ENCODE assay signal across 9 mouse cellular contexts in genomic region chr7:142672120-142672519, GRCm38 (mm10). TPM values are rescaled to one million over a fixed set of nuclear protein-coding genes. Genes with fewer than 3 reads are reported as not detected.
DNase-seq lines count a peak whose midpoint lies in the region; ATAC-seq lines count a peak whose summit lies in the region.
"Had no signal": no experiment of that assay in that cellular context is flagged by ENCODE, and none has a peak within 500 bp of the region (broad histone marks: within the 10 kb centered on the region; RNA-seq: fewer than 3 reads in every experiment).

No protein-coding gene starts in this region.

- no peaks in the 10 kb centered on the region for H3K9me3 ChIP-seq in hindbrain, embryonic 15.5 days
- peaks cover 20% of the 10 kb centered on the region for H3K9me3 ChIP-seq in limb, embryonic 10.5 days (replicated peaks)

- no peak overlapping the region for H3K4me2 ChIP-seq in hindbrain, embryonic 15.5 days

- H3K27ac ChIP-seq in hindbrain, embryonic 15.5 days (replicated peaks) = no peak overlapping the region
- H3K27ac ChIP-seq in limb, embryonic 10.5 days = no peak overlapping the region
- H3K27ac ChIP-seq: macrophage had no signal

- peak; percentile 44; the same call in 1 of the 2 replicates for ATAC-seq in hindbrain, embryonic 15.5 days (ENCODE audit: low FRiP score, low read depth)

- no peaks in the 10 kb centered on the region for H3K27me3 ChIP-seq in hindbrain, embryonic 15.5 days
- H3K27me3 ChIP-seq in limb, embryonic 10.5 days (ENCODE audit: low read depth, poor library complexity, severe bottlenecking) = peaks cover 5% of the 10 kb centered on the region; the same call in 1 of the 2 replicates
- no peaks in the 10 kb centered on the region; the same call in 1 of the 2 replicates for H3K27me3 ChIP-seq in splenic B cell, adult 2 months (ENCODE audit: control insufficient read depth, insufficient read depth, low read length, poor library complexity, severe bottlenecking)

- DNase-seq in adrenal gland, postnatal 10 days = peak; percentile 65
- no peak for DNase-seq in adrenal gland, postnatal 25 days
- peak; percentile 54 for DNase-seq in ovary, postnatal 14 days (ENCODE audit: low spot score)
- DNase-seq in ovary, postnatal 10 days (ENCODE audit: low spot score) = no peak
- peak; percentile 76 to 82 for DNase-seq in cerebellum, postnatal 25 days
- DNase-seq in limb, embryonic 10.5 days (ENCODE audit: low spot score) = peak; percentile 59
- peak; percentile 59 for DNase-seq in splenic B cell, adult 2 months (ENCODE audit: low read depth, low spot score)

- 14% methylated on average over 4 of the region's 4 CpGs for WGBS in hindbrain, embryonic 15.5 days
- WGBS in limb, embryonic 10.5 days = 19% methylated on average over 4 of the region's 4 CpGs

- H3K9ac ChIP-seq in hindbrain, embryonic 15.5 days = no peak overlapping the region

- no peaks in the 10 kb centered on the region for H3K36me3 ChIP-seq in hindbrain, embryonic 15.5 days
- peaks cover 29% of the 10 kb centered on the region for H3K36me3 ChIP-seq in limb, embryonic 10.5 days
- H3K36me3 ChIP-seq in splenic B cell, adult 2 months (ENCODE audit: control insufficient read depth, insufficient read depth, low read length, poor library complexity, severe bottlenecking) = no peaks in the 10 kb centered on the region

- H3K4me3 ChIP-seq in hindbrain, embryonic 15.5 days = no peak overlapping the region
- H3K4me3 ChIP-seq in limb, embryonic 10.5 days = no peak overlapping the region

- H3K4me1 ChIP-seq in hindbrain, embryonic 15.5 days (replicated peaks) = no peaks in the 10 kb centered on the region
- H3K4me1 ChIP-seq in limb, embryonic 10.5 days = peaks cover 5% of the 10 kb centered on the region; the same call in 1 of the 2 replicates

RNA-seq across cellular contexts. Expression of gene Gm49394, which starts 2.4 kb away (rescaled TPM):
- total RNA-seq in adrenal gland, postnatal 10 days (2021) = under 1 TPM in 1 of 2 experiments, not detected in 1; 0.09 TPM
- total RNA-seq in adrenal gland, postnatal 25 days (2021) = not detected in 2 replicates
- not detected in 2 replicates for polyA plus RNA-seq in hindbrain, embryonic 15.5 days (2015; fragmentation: Nextera tagmentation; extraction: Ambion mirVana)
- polyA plus RNA-seq in limb, embryonic 10.5 days (2016; fragmentation: Nextera tagmentation; extraction: Ambion mirVana) = 0.09 and 0.11 TPM in 2 replicates
- polyA plus RNA-seq: macrophage had no signal

RNA-seq across cellular contexts. Expression of gene Igf2, which starts 5.5 kb away (rescaled TPM):
- total RNA-seq in adrenal gland, postnatal 10 days (2021) = 1,000 to 10,000 TPM; 1,376 to 1,421 TPM
- total RNA-seq in adrenal gland, postnatal 25 days (2021) = 6.7 and 7.9 TPM in 2 replicates
- 142 and 184 TPM in 2 replicates for polyA plus RNA-seq in hindbrain, embryonic 15.5 days (2015; fragmentation: Nextera tagmentation; extraction: Ambion mirVana)
- 769 and 872 TPM in 2 replicates for polyA plus RNA-seq in limb, embryonic 10.5 days (2016; fragmentation: Nextera tagmentation; extraction: Ambion mirVana)

Comparison
In these comparisons a context has a peak if more than half of its experiments do, and no peak if none do; other contexts are left out.
1. DNase-seq: peak in adrenal gland, postnatal 10 days (single experiment), ovary, postnatal 14 days (single experiment), cerebellum, postnatal 25 days (2 of 2), limb, embryonic 10.5 days (single experiment) and splenic B cell, adult 2 months (single experiment); none in adrenal gland, postnatal 25 days (single experiment) and ovary, postnatal 10 days (single experiment).
2. RNA of gene Igf2, which starts 5.5 kb away (total RNA-seq): 1,376 to 1,421 TPM in adrenal gland, postnatal 10 days; 6.7 to 7.9 TPM in adrenal gland, postnatal 25 days; every median in the first group is over 100 times any median in the second.